Mouse (Mus musculus): ENCODE measurements around the gene Cbfa2t2. TPM values are rescaled to one million over a fixed set of nuclear protein-coding genes. Genes with fewer than 3 reads are reported as not detected.

Cbfa2t2 gene
- polyA plus RNA-seq, 1 experiment from 2014 or later, result 56.1 TPM

DNA sequence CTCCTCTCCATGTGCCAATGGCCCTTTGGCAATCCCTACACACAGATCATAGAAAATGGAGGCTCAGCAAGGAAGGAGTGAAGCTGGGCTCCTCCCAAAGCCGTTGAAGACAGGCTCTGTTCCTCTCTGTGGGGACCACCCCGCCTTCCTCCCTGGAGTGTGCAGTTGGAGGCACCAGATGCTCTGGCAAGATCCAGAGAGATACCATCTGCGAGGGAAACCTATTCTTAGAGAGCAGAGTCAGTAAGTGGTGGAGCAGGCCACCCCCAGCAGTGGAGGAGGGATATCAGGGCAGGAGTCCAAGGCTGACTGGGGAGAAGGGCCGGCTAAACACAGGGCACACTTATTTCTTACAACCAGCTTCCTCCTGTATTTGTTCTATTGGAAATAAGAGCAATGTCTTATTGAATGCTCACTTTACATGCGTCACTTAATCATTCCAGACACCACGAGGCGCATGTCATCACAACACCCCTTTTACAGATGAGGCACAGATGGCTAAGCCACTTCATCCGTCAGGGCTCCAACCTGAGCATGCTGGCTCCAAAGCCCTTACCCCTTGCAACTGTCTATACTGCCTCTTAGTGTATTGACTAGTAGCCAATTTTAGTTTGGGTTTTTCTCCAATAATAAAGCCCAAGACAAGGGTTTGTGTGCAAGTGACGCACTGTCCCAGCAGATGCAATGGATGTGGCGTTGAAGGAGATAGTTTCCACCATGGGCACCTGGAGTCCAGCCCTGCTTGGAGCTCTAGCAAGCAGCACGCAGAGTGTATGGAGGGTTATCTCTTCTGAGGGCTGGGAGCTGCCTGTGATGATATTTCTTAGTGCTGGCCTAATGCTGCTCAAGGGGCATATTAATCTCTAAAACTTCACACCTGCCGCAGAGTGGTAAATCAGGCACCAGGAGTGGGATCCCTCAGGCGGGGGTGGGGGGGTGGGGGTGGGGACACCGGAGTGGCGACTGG, 147.9 kb downstream of the Cbfa2t2 start:
- Histone ChIP-seq H3K9ac (0 out of 2 replicates have a peak overlapping the region, but pooled peaks have one; percentile 24), H3K9me3 (no peaks in the 10 kb centered on the region), H3K27ac (peak overlapping the region; percentile 78), H3K4me3 (no peak overlapping the region), H3K36me3 (peaks cover 6% of the 10 kb centered on the region), H3K4me2 (no peak overlapping the region), H3K27me3 (no peaks in the 10 kb centered on the region), H3K4me1 (replicated peaks) (peaks cover 26% of the 10 kb centered on the region)
- WGBS, result 50% methylated on average over 15 of the region's 15 CpGs
- ATAC-seq (ENCODE audit: low FRiP score), result peak; percentile 69

GRCm38 (mm10) chr2:154584931-154585601, 148.8 kb downstream of the Cbfa2t2 start:
- Histone ChIP-seq H3K9ac (0 out of 2 replicates have a peak overlapping the region, but pooled peaks have one; percentile 24), H3K36me3 (peaks cover 10% of the 10 kb centered on the region), H3K4me2 (no peak overlapping the region), H3K27ac (peak overlapping the region; percentile 78), H3K9me3 (no peaks in the 10 kb centered on the region), H3K27me3 (no peaks in the 10 kb centered on the region), H3K4me3 (no peak overlapping the region), H3K4me1 (replicated peaks) (peaks cover 26% of the 10 kb centered on the region)
- ATAC-seq (ENCODE audit: low FRiP score), result no peak
- WGBS, result 58% methylated on average over 17 of the region's 17 CpGs

- H3K9me3 ChIP-seq, result no peaks in the 10 kb centered on the region
- no peak overlapping the region for H3K4me3 ChIP-seq
- H3K27me3 ChIP-seq, result no peaks in the 10 kb centered on the region
- H3K4me2 ChIP-seq, result no peak overlapping the region
- H3K4me1 ChIP-seq (replicated peaks), result peaks cover 26% of the 10 kb centered on the region
- no peak overlapping the region for H3K27ac ChIP-seq
- peaks cover 11% of the 10 kb centered on the region for H3K36me3 ChIP-seq
- WGBS, result 81% methylated on average over 5 of the region's 5 CpGs
- H3K9ac ChIP-seq, result no peak overlapping the region
- no peak for ATAC-seq (ENCODE audit: low FRiP score)
Measured at GRCm38 (mm10) chr2:154586405-154586804, 150.1 kb downstream of the Cbfa2t2 start.

Other genes with a start within 250 kb of the Cbfa2t2 start
- gene Bpifb1, start 245.7 kb upstream of the Cbfa2t2 start, polyA plus RNA-seq (2015; fragmentation: Nextera tagmentation; extraction: Ambion mirVana), result 0.27 TPM in 1 of 2 replicates, not detected in the other
- 0.26 and 0.39 TPM in 2 replicates for gene Bpifb5, start 212.7 kb upstream of the Cbfa2t2 start, polyA plus RNA-seq (2015; fragmentation: Nextera tagmentation; extraction: Ambion mirVana)
- gene Bpifb9a, start 178.6 kb upstream of the Cbfa2t2 start, polyA plus RNA-seq (2015; fragmentation: Nextera tagmentation; extraction: Ambion mirVana), result not detected in 2 replicates
- gene Bpifb9b, start 129.3 kb upstream of the Cbfa2t2 start, polyA plus RNA-seq (2015; fragmentation: Nextera tagmentation; extraction: Ambion mirVana), result not detected in 2 replicates
- 16.0 and 16.1 TPM in 2 replicates for gene Cdk5rap1, start 63.5 kb upstream of the Cbfa2t2 start, polyA plus RNA-seq (2015; fragmentation: Nextera tagmentation; extraction: Ambion mirVana)
- 7.4 and 7.6 TPM in 2 replicates for gene Snta1, start 28.4 kb upstream of the Cbfa2t2 start, polyA plus RNA-seq (2015; fragmentation: Nextera tagmentation; extraction: Ambion mirVana)
- 1.5 and 1.7 TPM in 2 replicates for gene 1700003F12Rik, start 110.6 kb downstream of the Cbfa2t2 start, polyA plus RNA-seq (2015; fragmentation: Nextera tagmentation; extraction: Ambion mirVana)
- 0.43 and 0.55 TPM in 2 replicates for gene Actl10, start 115.3 kb downstream of the Cbfa2t2 start, polyA plus RNA-seq (2015; fragmentation: Nextera tagmentation; extraction: Ambion mirVana)
- 14.8 and 15.6 TPM in 2 replicates for gene Necab3, start 122.4 kb downstream of the Cbfa2t2 start, polyA plus RNA-seq (2015; fragmentation: Nextera tagmentation; extraction: Ambion mirVana)
- 8.9 and 9.1 TPM in 2 replicates for gene E2f1, start 133.4 kb downstream of the Cbfa2t2 start, polyA plus RNA-seq (2015; fragmentation: Nextera tagmentation; extraction: Ambion mirVana)
- gene Pxmp4, start 167.2 kb downstream of the Cbfa2t2 start, polyA plus RNA-seq (2015; fragmentation: Nextera tagmentation; extraction: Ambion mirVana), result 14.2 and 16.8 TPM in 2 replicates
- 1.9 and 2.3 TPM in 2 replicates for gene Zfp341, start 176.8 kb downstream of the Cbfa2t2 start, polyA plus RNA-seq (2015; fragmentation: Nextera tagmentation; extraction: Ambion mirVana)
- 0.51 TPM in 1 of 2 replicates, not detected in the other for gene 4930519P11Rik, start 177.0 kb downstream of the Cbfa2t2 start, polyA plus RNA-seq (2015; fragmentation: Nextera tagmentation; extraction: Ambion mirVana)
- gene Chmp4b, start 215.2 kb downstream of the Cbfa2t2 start, polyA plus RNA-seq (2015; fragmentation: Nextera tagmentation; extraction: Ambion mirVana), result 29.0 and 30.4 TPM in 2 replicates

Data from hindbrain, embryonic 13.5 days (tissue).